Mouse (Mus musculus) testis, adult 2 months (tissue): ENCODE data around the gene Lrmda.

ENCODE experiments used
- CTCF ChIP-seq: fragments of 200-500 bp; IDR thresholded peaks from 2 replicates; pipeline ENCODE4 v1.5.1; 2012; ENCODE audit warnings: low read depth, mild to moderate bottlenecking, inconsistent platforms, low read length, moderate library complexity; ENCODE audit not compliant: control insufficient read depth, insufficient read depth, insufficient replicate concordance
- POLR2A ChIP-seq: fragments of 200-500 bp; IDR thresholded peaks from 2 replicates; pipeline ENCODE4 v1.6.1; 2012; ENCODE audit warnings: low read depth, mild to moderate bottlenecking, inconsistent platforms, low read length, moderate library complexity; ENCODE audit not compliant: control insufficient read depth

- TF ChIP-seq POLR2A, result no peak
- TF ChIP-seq CTCF, result no peak
Measured at GRCm38 (mm10) chr14:22435860-22436377, 416.4 kb downstream of the Lrmda start.
